Mouse (Mus musculus): ENCODE measurements at regions not wholly inside any gene's neighbourhood (a gene's known extent, or its start where the extent isn't known, plus 50 kb on each side); places are given as distances from the start of the nearest gene placed in this dataset.

DNA sequence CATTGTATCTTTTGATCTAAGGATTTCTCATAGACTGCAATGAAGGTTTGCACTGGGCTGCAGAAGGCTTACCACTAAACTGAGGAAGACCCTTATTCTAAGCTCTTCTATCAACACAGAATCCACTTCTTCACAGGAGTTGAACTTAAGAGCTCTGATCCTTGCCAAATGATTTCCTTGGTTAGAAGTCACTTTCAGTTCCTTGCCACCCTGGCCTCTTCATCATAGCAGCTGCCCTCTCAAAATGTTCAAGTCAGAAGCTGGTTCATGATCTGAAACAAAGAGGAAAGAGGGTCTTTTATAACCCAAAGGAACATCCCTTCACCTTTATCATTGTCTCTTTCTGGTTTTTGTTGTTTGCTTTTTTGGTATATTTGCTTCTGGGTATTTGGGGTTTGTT, 131.6 kb downstream of the Basp1 start:
- TF ChIP-seq POLR2A (IDR thresholded peaks at IDR 0.05; ENCODE audit: borderline replicate concordance, insufficient read depth, low read length) (no peak), CTCF (IDR thresholded peaks at IDR 0.05; ENCODE audit: borderline replicate concordance, insufficient read depth, low read depth, low read length) (no peak)
